Mouse (Mus musculus) layer of hippocampus, adult 6 months (tissue): ENCODE measurements around the gene Hes7. TPM values are rescaled to one million over a fixed set of nuclear protein-coding genes. Genes with fewer than 3 reads are reported as not detected.

Experiments used
- long read RNA-seq, 2 experiments: library from polyadenylated mRNA; unstranded; transcript quantifications; one replicate each; pipeline ENCODE4 v2.0.0; 2019 to 2020
- polyA plus RNA-seq: library from polyadenylated mRNA; unstranded; fragments of <200 nt; fragmentation: Nextera tagmentation; gene quantifications from 2 replicates; pipeline ENCODE4 v1.2.3, GENCODE M21; 2021

The Hes7 gene
- 0.53 and 0.58 TPM in 2 replicates for polyA plus RNA-seq
- long read RNA-seq, experiment 1, partial matches to known transcripts = 1 of 2 reads
- long read RNA-seq, experiment 1, other reads (novel, unspliced or antisense) = 1 of 2 reads
- long read RNA-seq, experiment 2, partial matches to known transcripts = 1 of 1 reads
- long read RNA-seq, experiment 2, other reads (novel, unspliced or antisense) = 0 of 1 reads

DNA sequence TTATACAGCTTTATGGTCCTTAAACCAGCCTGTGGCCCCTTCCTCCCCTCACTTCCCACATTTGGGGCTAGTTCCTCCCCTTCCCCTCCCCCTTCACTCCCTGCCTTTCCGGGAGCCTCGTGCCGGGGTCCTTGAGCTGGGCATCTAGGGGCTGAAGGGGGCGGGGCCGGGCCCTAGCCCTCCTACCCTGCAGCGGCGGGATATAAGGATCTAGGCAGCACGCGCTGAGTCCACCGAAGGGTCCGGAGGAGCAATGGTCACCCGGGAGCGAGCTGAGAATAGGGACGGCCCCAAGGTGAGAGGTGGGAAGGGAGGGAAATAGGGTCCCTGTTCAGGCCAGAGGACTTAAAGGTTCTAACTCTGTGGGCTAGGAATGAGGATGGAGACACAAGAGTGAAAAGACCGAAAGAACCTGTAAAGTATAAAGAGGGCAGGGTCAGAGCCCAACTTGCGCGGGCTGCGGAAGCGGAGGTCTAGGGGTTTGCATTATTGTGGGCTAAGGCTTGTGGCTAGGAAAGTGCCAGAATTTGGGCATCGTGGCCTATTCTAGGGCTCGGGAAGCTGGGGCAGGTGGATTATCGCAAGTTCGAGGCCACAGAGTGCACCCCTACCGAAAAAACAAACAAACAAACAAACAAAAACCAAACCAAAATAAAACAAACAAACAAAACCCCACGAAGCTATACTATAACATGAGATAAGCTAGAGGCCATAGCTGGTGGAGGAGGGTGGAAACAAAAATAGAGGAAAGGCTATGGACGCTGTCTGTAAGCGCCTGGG is at the start of gene Hes7:
TSS of gene Hes7 (plus strand) at position 184 of the 780 bp plus-strand sequence.

DNA sequence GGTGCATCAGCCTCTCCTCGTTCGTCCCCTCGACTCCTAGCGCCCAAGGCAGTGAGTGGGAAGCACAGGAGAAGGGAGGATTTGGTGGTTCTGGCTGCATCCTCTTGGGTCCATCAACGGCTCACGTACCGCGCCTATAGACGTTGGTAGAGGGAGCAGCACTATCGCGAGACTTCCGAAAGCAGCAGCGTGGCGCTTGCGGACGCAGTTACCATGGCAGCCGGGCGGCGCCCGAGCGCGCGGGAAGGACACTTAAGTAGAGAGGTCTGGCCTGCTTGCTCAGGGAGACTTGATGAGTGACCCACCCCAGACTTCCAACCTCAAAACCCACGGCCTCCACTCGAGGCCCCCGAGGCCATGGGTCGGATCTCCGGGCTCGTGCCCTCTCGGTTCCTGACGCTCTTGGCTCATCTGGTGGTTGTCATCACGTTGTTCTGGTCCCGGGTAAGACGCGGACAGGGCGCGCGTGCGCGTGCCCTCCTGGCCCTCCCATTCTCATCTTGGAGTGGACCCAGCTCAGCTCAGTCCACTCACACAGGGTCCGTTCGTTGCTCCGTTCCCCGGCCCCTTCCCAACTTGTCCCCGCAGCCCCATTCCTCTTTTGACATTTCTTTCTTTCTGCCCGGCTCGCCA is 49.5 kb upstream of the Hes7 start, which contains the start of gene Tmem107:
TSS of gene Tmem107 (plus strand) at position 217 of the 633 bp plus-strand sequence.

DNA sequence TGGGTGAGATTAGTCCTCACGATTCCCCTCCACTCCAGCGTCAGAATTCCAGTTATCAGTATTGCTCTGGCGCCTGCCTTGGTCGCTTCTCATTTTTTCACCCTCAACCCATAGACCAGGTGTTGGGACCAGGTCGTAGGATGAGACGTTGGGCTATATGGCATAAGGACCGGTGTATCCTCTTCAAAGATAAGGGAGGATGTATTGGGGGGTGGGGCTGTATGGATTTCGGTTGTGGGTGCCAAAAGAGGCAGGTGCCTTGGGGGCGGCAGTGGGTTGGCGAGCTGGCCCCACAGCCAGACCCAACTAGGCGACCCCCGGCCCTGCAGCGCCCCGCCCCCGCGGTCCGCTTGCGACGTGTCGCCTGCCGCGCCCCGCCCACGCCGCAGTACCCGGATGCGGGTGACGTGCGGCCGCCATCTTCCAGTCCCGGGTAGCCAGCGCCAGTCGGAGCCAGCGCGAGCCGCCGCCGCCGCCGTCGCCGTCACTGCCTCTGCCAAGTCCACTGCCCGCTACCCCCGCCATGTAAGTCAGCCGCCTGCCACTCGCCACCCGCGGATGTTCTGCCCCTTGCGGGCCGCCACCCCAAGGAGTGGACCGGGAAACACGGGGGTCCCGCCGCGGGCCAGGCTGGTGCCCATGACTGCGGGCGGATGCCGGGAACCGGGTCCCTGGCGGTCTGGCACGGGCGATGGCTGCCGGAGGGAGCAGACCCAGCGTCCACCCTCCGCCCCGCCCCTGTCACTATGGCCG is 31.9 kb upstream of the Hes7 start, which contains the start of gene Vamp2:
TSS of gene Vamp2 (plus strand) at position 388 of the 753 bp plus-strand sequence.

DNA sequence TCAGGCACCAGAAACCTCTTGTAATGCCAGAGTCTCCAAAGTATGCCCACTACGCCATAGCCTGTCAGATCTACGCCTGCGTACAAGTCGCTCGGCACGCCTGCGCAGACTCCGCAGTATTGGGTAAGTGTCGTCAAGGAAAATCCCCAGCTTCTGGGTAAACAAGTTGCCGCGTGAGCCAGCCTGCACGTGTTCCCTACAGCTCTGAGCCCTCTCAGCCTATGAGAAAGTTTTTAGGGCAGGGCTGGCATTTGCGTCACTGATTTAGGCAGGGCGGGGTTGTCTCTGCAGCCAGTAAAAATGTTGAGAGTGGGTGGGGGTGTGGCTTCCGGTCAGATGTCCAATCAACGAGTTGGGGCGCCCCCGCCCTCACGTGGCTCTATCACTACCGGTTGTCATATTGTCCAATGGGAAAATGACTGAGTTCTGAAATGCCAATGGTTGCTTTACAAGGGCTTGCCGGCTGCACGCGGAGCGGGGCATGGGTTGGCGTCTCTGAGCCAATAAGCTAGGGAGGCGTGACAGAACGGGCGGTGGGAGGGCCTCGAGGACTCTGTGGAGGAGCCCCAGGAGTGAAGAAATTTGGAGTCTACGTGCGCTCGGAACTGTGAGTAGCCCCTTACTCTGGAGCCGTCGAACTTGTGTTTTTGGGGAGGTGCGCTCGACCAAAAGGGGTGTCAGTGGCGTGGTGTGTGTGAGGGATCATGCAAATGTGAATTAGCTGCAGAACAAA is 25.3 kb upstream of the Hes7 start, which contains the start of gene Per1:
TSS of gene Per1 (plus strand) at position 521 of the 733 bp plus-strand sequence.

DNA sequence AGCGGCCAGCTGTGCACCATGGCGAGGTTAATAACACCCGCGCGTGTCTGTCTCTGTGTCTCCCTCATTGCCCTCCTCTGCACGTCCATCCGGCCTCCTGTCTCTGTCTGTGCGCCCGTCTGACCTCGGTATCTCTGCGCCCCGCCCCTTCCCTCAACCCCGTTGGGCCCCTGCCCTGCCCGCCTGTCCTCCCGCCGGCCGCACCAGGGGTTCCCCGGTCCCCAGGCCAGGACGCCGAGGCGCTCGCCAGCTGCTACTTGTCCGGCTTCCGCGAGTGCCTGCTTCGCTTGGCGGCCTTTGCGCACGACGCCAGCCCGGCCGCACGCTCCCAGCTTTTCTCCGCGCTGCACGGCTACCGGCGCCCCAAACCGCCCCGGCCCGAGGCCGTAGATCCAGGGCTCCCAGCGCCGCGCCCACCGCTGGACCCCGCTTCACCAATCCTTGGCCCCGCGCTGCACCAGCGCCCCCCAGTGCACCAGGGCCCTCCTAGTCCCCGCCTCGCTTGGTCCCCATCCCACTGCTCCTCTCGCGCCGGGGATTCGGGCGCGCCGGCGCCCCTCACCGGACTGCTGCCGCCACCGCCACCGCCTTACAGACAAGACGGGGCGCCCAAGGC is 2.2 kb downstream of the Hes7 start, which contains the start of gene 9130213A22Rik:
TSS of gene 9130213A22Rik (minus strand) at position 254 of the 616 bp plus-strand sequence.

DNA sequence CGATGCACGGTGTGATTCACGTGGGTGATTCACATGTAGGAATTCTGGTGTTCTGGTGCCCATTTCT is 5.5 kb downstream of the Hes7 start, which contains the start of gene Aloxe3:
TSS of gene Aloxe3 (plus strand) at position 45 of the 67 bp plus-strand sequence.

DNA sequence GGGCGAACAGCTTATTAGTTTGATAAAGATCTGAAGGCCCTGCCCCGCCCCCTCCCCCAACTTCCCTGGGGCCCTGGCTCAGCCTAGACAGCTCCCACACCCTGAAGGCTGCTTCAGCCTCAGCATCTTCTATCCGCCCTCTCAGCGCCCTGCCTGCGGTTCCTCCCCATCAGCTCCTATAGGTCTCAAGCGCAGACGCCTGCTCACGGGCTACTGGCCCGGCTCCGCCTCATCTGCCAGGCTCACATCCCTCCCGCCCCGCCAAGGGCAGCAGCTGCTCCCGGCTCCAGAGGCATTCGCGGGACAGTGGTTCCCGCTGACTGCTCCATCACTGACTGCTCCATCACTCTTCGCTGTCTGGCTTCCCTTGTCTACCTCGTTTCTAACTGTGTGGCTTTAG is 36.6 kb downstream of the Hes7 start, which contains the start of gene Alox12b:
TSS of gene Alox12b (plus strand) at position 190 of the 400 bp plus-strand sequence.

Other genes starting within 250 kb of the Hes7 start
- 71.2 and 71.4 TPM in 2 replicates for gene Ndel1, start 248.5 kb upstream of the Hes7 start, polyA plus RNA-seq
- gene Rnf222, start 231.9 kb upstream of the Hes7 start, polyA plus RNA-seq = not detected in 2 replicates
- gene Rpl26, start 218.8 kb upstream of the Hes7 start, polyA plus RNA-seq = 3,357 and 3,616 TPM in 2 replicates
- gene Odf4, start 193.3 kb upstream of the Hes7 start, polyA plus RNA-seq = not detected in 2 replicates
- gene Arhgef15, start 162.9 kb upstream of the Hes7 start, polyA plus RNA-seq = 2.4 TPM in 2 replicates
- gene Slc25a35, start 152.3 kb upstream of the Hes7 start, polyA plus RNA-seq = 1.9 and 2.4 TPM in 2 replicates
- 25.3 and 26.8 TPM in 2 replicates for gene Rangrf, start 145.2 kb upstream of the Hes7 start, polyA plus RNA-seq
- gene Pfas, start 111.9 kb upstream of the Hes7 start, polyA plus RNA-seq = 8.4 and 21.6 TPM in 2 replicates
- 16.8 and 19.8 TPM in 2 replicates for gene Ctc1, start 104.5 kb upstream of the Hes7 start, polyA plus RNA-seq
- gene Aurkb, start 74.8 kb upstream of the Hes7 start, polyA plus RNA-seq = 0.54 TPM in 2 replicates
- gene Borcs6, start 60.7 kb upstream of the Hes7 start, polyA plus RNA-seq = 11.4 and 13.2 TPM in 2 replicates
- 40.3 and 42.2 TPM in 2 replicates for gene Tmem107, start 49.6 kb upstream of the Hes7 start, polyA plus RNA-seq
- 412 and 583 TPM in 2 replicates for gene Vamp2, start 31.9 kb upstream of the Hes7 start, polyA plus RNA-seq
- 30.5 and 39.5 TPM in 2 replicates for gene Per1, start 25.2 kb upstream of the Hes7 start, polyA plus RNA-seq
- gene 9130213A22Rik, start 2.2 kb downstream of the Hes7 start, polyA plus RNA-seq = 0.84 and 0.90 TPM in 2 replicates
- 5.9 and 8.6 TPM in 2 replicates for gene Aloxe3, start 5.5 kb downstream of the Hes7 start, polyA plus RNA-seq
- 2.7 and 2.8 TPM in 2 replicates for gene Alox12b, start 36.6 kb downstream of the Hes7 start, polyA plus RNA-seq
- gene Alox8, start 77.4 kb downstream of the Hes7 start, polyA plus RNA-seq = 3.5 and 5.1 TPM in 2 replicates
- gene Gucy2e, start 116.6 kb downstream of the Hes7 start, polyA plus RNA-seq = 0.44 and 0.55 TPM in 2 replicates
- 1.3 and 1.8 TPM in 2 replicates for gene Cntrob, start 203.4 kb downstream of the Hes7 start, polyA plus RNA-seq
- gene Trappc1, start 203.6 kb downstream of the Hes7 start, polyA plus RNA-seq = 134 and 135 TPM in 2 replicates
- gene Kcnab3, start 205.9 kb downstream of the Hes7 start, polyA plus RNA-seq = 5.3 and 6.1 TPM in 2 replicates
- gene Rnf227, start 220.1 kb downstream of the Hes7 start, polyA plus RNA-seq = 256 and 260 TPM in 2 replicates
- gene Chd3, start 249.0 kb downstream of the Hes7 start, polyA plus RNA-seq = 49.8 and 51.0 TPM in 2 replicates